Mouse (Mus musculus) T-helper 1 cell (primary cell): ENCODE measurements around the gene Zfp607b.

ENCODE experiments used
- in situ Hi-C: fragments of 300-600 bp; cut with MboI, MseI; formaldehyde crosslinking; loops from one replicate; pipeline ENCODE4 v1.15.1; 2025; ENCODE audit warnings: high pct_unique_total_duplicates

Gene Zfp607b

DNA sequence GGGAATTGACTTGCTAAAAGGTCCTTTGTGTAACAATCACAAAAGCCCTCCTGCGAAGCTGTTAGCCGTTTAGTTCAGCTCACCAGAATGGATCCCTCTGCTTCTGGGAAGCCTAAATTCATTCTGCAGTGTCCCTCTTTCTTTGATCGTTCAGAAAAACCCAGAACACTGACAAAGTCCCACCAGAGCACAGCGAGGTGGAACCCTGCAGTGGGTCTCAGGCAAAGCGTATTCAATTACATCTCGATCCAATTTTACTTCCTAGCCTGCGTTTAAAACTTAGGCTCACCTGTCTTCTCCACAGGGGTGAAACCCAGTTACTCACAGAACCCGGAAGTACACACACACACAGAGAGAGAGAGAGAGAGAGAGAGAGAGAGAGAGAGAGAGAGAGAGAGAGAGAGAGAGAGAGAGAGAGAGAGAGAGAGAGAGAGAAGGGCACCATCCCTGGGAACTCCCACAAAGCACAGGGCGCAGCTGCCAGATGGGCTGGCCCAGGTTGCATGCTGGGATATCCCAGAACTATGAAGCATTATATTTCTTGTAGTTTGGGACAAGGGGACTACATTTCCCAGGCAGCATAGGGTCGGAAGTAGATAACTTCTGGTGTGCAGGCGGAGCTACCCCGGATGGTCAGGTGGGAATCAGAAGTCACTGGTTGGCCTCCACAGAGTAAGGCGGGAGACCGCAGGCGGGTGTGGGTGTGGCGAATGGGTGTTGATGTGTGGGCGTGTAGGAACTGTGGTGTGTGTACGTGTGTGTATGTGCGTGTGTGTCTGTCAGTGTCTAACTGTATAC is at the start of gene Zfp607b:
Zfp607b (plus strand) TSS at position 526 of the 798 bp plus-strand sequence.
- in situ Hi-C loops, result no loop called here

DNA sequence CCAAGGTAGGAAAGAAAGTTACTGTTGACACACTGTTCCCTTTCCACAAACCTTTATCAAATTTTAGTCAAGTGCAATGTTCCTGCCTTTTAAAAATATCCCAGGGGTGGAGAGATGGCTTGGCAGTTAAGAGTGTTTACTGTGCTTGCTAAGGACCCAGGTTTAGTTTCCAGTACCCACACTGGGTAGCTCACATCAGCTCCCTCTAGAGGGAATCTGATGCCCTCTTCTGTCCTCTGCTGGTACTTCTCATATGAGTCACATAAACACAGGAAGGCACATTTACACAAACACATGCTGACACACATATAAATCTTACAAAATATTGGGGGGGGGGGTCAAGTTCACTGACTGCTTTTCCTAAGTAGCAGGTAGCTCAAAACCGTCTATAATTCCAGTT is 44.7 kb upstream of the Zfp607b start:
- in situ Hi-C loops, result no loop called here

DNA sequence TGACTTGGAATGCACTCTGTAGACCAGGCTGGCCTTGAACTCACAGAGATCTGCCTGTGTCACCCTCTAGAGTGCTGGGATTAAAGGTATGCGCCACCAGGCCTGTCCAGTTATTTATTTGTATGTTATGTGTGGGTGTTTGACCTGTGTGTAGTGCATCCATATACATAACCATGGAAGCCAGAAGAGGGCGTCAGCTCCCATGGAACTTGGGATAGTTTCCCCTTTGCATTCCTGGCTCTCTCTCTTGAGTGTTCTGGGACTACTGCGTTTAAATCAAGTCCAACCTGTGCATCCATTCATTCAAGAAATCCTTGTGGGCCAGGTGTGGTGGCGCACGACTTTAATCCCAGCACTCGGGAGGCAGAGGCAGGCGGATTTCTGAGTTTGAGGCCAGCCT is 42.6 kb upstream of the Zfp607b start:
- in situ Hi-C loops, result no loop called here

DNA sequence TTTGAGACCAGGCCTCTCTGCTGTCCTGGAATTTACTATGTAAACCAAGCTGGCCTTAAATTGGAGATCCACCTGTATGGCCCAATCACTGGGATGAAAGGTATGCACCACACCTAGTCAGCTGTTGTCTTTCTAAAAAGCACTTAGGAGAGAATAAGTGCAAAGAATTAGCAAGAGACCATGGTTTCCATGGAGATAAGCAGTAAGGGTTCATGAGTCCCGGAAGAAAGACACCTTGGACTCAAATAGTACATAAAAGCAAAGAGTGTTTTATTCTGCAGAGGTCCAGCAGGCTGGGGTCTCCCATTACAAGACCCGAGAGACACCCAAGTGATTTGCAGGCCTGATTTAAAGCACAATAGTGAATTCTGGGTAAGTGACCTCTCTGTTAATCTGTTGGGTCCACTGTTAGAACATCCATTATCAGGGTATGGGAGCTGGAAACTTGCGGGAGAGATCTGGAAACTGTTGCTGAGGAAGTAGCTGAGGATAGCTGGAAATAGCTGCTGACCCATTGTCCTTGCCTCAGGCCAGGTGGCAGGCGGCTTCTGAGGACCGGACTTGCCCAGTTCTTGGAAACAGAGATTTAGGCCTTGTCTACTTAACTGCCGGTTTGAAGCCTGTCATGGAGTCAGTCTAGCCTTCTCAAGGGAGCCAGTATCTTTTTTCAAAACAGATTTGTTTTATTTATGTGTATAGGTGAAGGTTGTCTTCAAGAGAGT is 41.7 kb upstream of the Zfp607b start:
- in situ Hi-C loops, result no loop called here

DNA sequence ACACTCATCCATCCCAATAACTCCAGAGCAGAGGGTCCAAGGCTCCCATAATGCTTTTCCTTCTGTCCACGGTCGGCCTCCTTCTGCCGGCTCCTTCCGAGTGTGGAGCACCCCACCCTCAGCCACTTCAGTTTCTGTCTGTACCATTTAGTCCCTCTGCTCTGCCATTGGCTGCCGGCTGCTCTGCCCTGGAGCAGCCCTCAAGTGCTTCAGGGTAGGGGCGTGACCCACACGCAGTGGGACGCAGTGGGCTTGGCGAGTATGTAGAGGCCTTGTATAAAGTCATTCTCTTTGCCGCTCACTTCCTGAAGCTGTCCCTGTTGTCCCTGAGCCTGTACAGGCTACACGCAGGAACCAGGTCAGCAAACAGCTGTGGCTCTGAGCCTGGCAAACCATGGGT is 39.4 kb upstream of the Zfp607b start:
- in situ Hi-C loops, result loop anchor here (5.0 kb wide), 1 partner anchor 78 kb away; no protein-coding TSS in a partner anchor

DNA sequence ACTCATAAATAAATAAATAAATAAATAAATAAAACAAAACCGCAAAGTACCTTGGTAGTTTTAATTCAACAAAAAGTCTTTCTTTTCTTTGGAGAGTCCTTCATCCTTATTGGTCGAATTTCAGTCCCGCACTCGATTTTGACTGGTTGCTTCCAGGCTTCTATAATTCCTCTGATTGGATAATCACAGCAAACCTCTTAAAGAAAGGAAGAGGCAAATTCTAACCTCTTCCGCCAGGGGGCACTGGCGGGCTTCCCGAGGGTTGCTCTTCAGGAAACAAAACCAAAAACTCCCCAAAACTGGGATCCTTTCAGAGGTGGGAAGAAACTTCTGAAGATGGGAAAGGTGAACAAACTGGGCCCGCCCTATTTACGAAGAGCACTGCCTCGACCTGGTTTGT is 38.2 kb upstream of the Zfp607b start:
- in situ Hi-C loops, result loop anchor here (5.0 kb wide), 1 partner anchor 76 kb away; no protein-coding TSS in a partner anchor

DNA sequence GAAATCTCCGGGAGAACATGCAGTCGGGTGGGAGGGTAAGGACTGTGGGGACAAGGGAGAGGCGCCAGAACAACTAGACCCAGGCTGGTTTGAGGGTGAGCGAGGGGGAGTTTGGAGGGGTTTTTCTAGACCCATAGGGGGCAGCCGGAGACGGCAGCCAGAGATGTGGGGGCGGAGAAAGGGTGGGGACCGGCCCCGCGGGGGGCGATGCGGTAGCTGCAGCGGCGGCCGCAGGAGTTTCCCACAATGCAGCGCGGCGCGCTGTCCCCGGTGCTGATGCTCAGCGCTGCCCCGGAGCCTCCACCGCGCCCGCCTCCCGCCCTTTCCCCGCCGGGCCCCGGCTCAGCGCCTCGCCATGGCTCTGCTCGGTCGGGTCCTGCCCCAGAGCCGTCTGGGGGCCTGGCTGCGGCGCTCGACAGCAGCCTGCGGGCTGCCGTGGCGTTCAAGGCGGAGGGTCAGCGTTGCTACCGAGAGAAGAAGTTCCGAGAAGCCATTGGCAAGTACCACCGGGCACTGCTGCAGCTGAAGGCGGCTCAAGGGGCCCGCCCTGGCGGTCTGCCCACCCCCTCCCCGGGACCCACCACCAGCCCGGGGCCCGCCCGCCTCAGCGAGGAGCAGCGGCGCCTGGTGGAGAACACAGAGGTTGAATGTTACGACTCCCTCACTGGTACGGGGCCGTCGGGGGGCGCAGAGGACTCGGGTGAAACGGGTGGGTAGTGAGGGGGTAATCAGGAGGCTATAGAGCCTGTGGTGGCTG is 35.3 kb upstream of the Zfp607b start, which contains the start of gene Ttc9b:
Ttc9b (plus strand) TSS at position 235 of the 757 bp plus-strand sequence.
- in situ Hi-C loops, result loop anchor here (5.0 kb wide), 1 partner anchor 73 kb away; no protein-coding TSS in a partner anchor

DNA sequence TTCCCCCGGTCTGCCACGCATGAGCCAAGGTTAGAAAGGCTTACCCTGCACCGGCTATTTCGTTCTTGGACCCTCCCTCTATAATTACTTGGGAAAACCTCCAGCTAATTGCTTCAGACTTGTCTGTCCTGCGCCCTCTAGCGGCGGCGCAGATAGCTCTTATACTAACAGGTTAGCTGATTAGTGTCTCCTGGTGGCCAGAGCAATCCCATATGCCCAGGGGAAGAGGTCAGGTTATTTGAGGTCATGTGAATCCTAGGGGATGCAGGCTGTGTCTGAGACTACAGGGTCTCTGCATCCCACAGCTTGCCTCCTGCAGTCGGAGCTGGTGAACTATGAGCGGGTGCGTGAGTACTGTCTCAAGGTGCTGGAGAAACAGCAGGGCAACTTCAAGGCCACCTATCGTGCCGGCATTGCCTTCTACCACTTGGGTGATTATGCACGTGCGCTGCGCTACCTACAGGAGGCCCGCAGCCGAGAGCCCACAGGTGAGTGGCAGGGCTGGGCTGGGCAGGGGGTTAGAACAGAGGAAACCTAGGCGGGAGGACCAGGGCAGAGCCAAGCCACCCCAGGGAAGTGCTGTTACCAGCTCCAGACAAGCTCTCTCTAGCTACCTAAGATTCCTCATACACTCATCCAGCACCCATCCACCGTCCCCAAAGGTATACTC is 34.4 kb upstream of the Zfp607b start:
- in situ Hi-C loops, result loop anchor here (5.0 kb wide), 1 partner anchor 73 kb away; no protein-coding TSS in a partner anchor

DNA sequence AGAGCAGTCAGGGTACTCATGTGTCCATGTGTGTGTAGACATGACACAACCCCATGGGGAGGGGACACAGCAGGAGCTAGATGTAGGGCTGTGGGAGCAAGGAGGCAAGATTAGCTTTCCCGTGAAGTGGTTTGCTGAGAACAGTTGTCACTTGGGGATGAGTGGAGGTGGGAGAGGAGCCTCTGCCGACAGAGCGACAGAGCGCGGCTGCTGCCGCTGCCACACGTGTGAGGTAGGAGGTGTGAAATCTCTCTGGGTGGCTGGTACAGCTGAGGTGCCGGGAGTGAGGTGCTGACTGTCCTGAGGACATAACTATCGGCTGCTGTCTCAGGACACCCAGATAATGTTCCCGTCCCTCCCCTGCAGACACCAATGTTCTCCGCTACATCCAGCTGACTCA is 33.6 kb upstream of the Zfp607b start:
- in situ Hi-C loops, result no loop called here

DNA sequence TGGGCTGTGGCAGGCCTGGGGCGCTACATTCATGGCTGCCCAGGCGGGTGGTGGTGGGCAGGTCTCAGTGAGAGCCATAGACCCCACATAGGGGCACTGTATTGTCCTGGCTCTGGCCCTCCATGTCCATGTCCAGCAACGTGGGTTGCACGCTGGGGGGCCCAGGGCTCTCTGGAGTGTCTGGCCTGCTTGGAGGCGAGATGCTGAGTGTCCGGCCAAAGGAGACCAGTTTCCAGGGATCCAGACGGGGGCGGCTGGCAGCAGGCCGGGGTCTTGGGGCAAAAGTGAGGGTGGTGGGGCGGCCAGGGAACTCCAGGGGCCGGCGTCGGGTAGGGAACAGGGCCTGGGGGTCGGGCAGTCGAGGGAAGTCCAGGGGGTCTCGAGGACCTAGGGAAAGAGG is 32.5 kb upstream of the Zfp607b start:
- in situ Hi-C loops, result no loop called here

DNA sequence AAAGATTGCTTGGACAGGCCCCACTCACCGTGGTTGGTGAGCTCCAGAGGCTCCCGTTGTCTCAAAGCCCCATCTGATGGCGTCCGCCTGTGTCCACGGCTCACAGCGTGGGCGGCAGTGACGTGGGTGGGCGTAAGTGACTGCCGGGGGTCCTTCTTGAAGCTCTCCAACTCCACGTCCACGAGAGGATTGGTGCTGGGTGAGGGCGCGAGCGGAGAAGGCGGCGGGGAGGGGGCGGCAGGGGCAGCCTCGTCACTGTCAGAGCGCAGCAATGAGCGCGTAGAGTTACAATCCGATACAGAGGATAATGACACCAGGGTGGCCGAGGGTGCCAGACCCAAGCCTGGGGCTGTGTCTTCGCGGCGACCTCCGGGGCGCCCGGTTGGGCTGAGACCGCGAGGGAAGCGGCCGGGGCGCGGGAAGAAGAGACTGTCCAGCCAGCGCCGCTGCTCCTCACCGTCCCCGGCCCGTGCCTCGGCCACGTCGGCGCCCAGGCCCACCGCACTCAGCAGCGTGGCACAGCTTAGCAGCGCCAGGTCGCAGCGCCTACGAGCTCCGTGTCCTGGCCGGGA is 31.2 kb upstream of the Zfp607b start:
- in situ Hi-C loops, result no loop called here

DNA sequence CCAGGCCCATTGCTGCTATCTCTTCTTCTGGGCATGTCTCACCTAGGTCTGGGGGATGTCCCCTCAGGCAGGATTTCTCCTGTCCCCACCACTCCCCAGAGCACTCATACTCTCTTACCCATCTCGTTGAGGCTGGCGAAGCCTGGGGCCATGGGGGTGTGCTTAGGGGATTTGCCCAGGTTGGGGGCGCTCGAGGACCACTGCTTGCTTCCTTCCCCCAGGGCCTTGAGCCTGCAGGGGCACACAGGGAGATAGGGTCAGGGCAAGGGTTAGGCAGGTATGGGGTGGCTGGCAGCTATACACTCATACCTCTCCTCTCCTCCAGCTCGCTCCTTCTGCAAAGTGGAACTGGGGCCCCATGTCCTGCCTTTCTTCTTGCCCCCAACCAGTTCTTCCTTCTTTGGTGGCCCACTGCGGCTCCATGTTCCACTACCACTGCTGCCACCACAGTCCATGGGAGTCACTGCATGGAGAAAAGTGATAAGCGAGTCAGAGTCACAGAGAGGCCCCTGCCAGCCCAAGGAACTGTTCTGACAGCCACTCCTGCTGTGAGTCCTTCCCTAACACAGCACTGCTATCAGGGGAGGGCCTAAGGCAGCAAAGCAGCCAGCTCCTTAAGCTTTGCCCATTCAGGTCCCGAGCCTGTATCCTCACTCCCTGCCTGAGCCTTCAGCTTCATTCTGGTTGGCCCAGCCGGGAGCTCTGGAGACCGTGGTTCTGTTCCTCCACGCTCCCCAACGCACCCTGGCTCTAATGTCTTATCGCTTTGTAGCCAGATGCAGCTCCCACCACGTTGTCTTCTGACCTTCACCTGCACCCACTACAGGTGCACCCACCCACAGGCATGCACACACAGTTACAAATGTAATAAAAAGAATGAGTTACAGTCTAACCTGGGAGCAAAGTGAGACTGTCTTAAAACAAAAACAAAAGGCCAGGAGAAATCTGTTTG is 30.2 kb upstream of the Zfp607b start:
- in situ Hi-C loops, result no loop called here

DNA sequence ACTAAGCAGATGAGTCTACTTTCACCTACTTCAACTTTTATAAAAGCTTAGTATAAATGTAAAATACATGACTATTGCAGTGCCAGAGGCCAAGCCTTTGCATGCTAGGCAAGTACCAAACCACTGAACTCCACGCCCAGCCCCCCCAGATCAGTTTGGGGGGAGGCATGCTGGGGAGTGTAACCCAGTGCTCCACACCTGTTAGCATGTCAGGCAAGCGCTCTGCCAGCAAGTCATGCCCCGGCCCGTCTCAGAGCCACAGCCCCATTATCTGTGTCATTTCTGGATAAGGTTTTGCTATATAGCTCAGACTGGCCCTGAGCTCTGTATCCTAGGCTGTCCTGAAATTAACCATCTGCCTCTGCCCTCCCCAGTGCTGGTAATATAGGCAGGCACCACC is 27.1 kb upstream of the Zfp607b start:
- in situ Hi-C loops, result no loop called here

DNA sequence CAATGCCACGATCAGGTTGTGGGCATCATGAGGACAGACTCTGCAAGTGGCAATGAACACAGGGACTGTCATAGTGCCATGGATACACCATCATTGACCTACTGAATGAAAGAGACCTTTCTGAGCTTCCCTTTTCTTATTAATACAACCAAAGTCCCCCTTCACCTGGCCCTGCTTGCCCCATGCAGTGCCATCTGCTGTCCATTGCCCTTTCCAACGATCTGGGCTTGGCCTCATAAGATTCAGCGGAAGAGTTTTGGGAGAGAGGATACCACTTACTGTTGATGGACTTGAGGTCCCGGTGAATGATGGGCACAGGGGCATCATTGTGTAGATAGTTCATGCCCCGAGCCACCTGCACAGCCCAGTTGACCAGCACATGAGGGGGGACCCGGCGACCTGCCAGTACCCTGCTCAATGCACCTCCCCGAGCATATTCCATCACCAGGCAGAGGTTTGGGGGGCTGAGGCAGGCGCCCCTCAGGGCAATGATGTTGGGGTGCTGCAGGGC is 16.0 kb upstream of the Zfp607b start:
- in situ Hi-C loops, result no loop called here

DNA sequence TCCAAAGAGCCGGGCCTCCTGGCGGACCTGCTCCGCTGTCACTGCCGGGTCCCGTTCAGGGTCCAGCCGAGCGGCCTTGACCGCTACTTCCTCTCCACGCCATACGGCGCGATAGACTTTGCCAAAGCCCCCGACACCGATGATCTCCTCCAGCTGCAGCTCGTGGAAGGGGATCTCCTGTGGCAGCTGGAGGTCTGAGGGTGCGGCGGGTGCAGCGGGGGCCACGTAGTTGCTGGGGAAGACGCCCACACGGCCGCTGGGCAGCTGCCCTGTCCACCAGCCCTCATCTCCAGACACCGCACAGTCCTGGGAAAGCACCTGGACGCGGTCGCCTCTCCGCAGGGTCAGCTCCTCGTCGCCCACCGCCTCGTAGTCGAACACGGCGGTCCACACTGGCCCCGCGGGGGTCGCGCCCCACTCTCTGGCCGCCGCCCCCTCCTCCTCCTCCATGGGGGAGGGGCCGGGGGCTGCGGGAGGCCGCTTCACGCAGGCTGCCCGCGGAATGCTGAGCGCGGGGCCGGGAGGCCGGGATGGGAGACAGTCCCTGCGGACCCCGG is 15.5 kb upstream of the Zfp607b start:
- in situ Hi-C loops, result no loop called here

DNA sequence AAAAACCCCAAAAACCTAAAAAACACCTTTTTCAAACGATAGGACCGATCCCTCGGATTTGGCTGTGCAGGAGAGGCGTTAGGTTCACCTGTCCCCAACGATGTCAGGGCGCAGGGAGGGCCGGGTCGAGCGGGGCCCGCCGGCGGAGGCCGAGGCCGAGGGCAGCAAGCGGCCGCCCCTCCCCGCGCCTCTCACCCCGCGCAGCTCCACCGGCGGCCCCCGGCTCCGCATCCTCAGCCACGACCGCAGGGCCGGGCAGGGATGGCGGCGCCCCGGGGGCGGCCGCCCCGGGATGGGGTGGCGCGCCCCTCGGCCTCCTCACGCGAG is 15.0 kb upstream of the Zfp607b start:
- in situ Hi-C loops, result no loop called here

DNA sequence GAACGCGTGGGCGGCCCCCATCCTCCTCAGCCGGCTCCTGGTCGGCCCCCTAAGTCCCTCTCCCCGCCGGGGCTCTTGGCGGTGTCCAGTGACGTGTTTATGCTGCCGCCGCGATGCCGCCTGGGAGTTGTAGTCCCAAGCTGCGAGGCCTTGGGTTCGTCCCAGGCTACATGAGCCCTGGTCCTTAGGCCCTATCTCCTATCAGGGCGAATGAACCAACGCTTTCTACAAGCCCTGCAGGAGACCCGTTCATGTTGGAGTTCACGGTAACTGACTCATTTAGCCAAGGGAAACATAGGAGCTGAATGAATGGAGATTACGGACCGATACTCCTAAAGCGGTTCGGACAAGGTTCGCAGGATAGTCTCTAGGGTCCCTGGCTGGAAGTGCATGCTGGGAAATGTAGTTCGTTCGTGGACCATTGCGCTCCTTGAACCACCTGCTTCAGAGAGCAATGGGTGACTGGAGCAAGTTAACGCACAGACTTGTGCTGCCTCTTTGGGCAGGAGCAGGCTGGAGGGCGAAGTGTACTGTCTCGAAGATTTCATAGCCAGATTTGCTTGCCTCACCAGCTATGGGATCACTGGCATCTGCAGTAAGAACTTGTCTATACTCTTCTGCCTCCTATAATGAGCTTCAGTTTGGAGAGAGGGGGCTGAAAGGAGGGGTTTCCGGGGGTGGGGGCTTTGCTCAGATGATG is 14.5 kb upstream of the Zfp607b start, which contains the start of gene Map3k10:
Map3k10 (minus strand) TSS at position 77 of the 700 bp plus-strand sequence.
- in situ Hi-C loops, result no loop called here

DNA sequence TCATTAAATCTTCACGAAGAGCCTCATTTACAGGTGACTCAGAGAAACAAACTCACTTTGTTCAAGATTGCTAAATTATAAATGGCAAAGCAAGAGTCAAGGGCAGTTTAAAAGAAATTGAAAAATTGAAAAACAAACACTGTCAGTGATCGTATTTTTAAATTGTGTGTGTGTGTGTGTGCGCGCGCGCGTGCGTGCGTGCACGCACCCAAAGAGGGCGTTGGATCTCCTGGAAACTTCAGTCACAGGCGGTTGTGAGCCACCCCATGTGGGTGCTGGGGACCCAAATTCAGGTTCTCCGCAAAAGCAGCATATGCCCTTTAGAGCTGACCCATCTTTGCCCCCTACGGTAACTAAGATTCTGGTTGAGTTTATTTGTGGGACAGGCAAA is 13.9 kb upstream of the Zfp607b start:
- in situ Hi-C loops, result no loop called here

DNA sequence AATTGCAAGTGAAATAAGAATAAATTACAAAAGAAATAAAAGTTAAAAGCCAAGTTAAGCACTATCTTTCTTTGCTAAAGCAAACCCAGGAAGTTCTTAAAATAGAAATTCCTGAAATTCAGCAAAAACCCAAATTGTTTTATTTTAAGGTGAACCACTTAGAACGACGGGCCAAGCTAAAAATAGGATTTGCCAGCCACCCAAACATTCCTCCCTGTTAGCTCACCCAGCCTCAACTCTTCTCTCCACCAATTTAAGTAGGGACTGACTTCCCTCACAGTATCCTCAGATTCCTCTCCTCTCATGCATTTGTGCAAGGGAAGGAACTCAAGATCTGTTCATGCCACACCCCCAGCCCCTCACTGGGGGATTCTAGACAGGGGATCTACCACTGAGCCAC is 5.9 kb upstream of the Zfp607b start:
- in situ Hi-C loops, result no loop called here
